ENCODE assay signal across 11 mouse cellular contexts in genomic region chr2:167687651-167688101, GRCm38 (mm10). TPM values are rescaled to one million over a fixed set of nuclear protein-coding genes. Genes with fewer than 3 reads are reported as not detected.
DNase-seq lines count a peak whose midpoint lies in the region; ATAC-seq and TF ChIP-seq lines count a peak whose summit lies in the region.
"Had no signal": no experiment of that assay in that cellular context is flagged by ENCODE, and none has a peak within 500 bp of the region (broad histone marks: within the 10 kb centered on the region; RNA-seq: fewer than 3 reads in every experiment).

No protein-coding gene starts in this region.

- peak; percentile 58 for DNase-seq in kidney, postnatal 10 days
- no peak for DNase-seq in kidney, adult 18-20 months
- peak; percentile 96 for DNase-seq in adrenal gland, adult 2 months
- DNase-seq in liver, embryonic 11.5 days (ENCODE audit: low spot score) = no peak
- no peak for DNase-seq in spleen, postnatal 36 days (ENCODE audit: low spot score in 2 of 2)
- DNase-seq in hindbrain, postnatal 0 days (ENCODE audit: low spot score) = no peak
- no peak for DNase-seq in layer of hippocampus, postnatal 14 days (ENCODE audit: low spot score in 2 of 2)
- DNase-seq: kidney, adult 8-10 months had no signal

- H3K9me3 ChIP-seq in E14TG2a.4 (ENCODE audit: low read length) = no peaks in the 10 kb centered on the region
- H3K9me3 ChIP-seq in liver, embryonic 11.5 days (ENCODE audit: control insufficient read depth, low read length) = no peaks in the 10 kb centered on the region
- no peaks in the 10 kb centered on the region for H3K9me3 ChIP-seq in hindbrain, postnatal 0 days (ENCODE audit: low read length)

- peaks cover 30% of the 10 kb centered on the region for H3K4me1 ChIP-seq in E14TG2a.4 (replicated peaks; ENCODE audit: low read depth, low read length)
- H3K4me1 ChIP-seq in liver, embryonic 11.5 days (replicated peaks; ENCODE audit: control insufficient read depth, insufficient read depth, low read length) = peaks cover 35% of the 10 kb centered on the region
- H3K4me1 ChIP-seq in hindbrain, postnatal 0 days (ENCODE audit: insufficient read depth, low read length) = no peaks in the 10 kb centered on the region

- peak; percentile 13; the same call in 1 of the 2 replicates for ATAC-seq in liver, embryonic 11.5 days (replicated peaks; ENCODE audit: low FRiP score)
- no peak for ATAC-seq in hindbrain, postnatal 0 days
- ATAC-seq: Patski had no signal

- peaks cover 52% of the 10 kb centered on the region for H3K27me3 ChIP-seq in E14TG2a.4 (ENCODE audit: insufficient read depth, low read length)
- H3K27me3 ChIP-seq in liver, embryonic 11.5 days (replicated peaks; ENCODE audit: control insufficient read depth, insufficient read depth, low read length) = peaks cover 6% of the 10 kb centered on the region
- H3K27me3 ChIP-seq in hindbrain, postnatal 0 days (ENCODE audit: insufficient read depth, low read length) = peaks cover 8% of the 10 kb centered on the region; the same call in 1 of the 2 replicates
- H3K27me3 ChIP-seq: Patski had no signal

- 31% methylated on average over 11 of the region's 11 CpGs for WGBS in liver, embryonic 11.5 days
- 57% methylated on average over 11 of the region's 11 CpGs for WGBS in hindbrain, postnatal 0 days

- no peak overlapping the region for H3K9ac ChIP-seq in liver, embryonic 11.5 days (ENCODE audit: low read depth, low read length)
- no peak overlapping the region for H3K9ac ChIP-seq in hindbrain, postnatal 0 days (replicated peaks; ENCODE audit: low read length)

- TF ChIP-seq CTCF in E14TG2a.4 (conservative IDR thresholded peaks at IDR 0.05; ENCODE audit: low read length) = no peak
- no peak for TF ChIP-seq CTCF in hindbrain, postnatal 0 days (IDR thresholded peaks at IDR 0.05; ENCODE audit: low read depth)

- H3K4me3 ChIP-seq in E14TG2a.4 (replicated peaks; ENCODE audit: low read length) = peak overlapping the region; percentile 82
- H3K4me3 ChIP-seq in liver, embryonic 11.5 days (ENCODE audit: low read depth, low read length) = peak overlapping the region; percentile 82; the same call in 1 of the 2 replicates
- H3K4me3 ChIP-seq in hindbrain, postnatal 0 days (ENCODE audit: low read length) = no peak overlapping the region

- H3K36me3 ChIP-seq in E14TG2a.4 (ENCODE audit: insufficient read depth, low read length) = no peaks in the 10 kb centered on the region
- H3K36me3 ChIP-seq in liver, embryonic 11.5 days (ENCODE audit: control insufficient read depth, insufficient read depth, low read length) = no peaks in the 10 kb centered on the region
- H3K36me3 ChIP-seq in hindbrain, postnatal 0 days (ENCODE audit: insufficient read depth, low read length) = no peaks in the 10 kb centered on the region

- peak overlapping the region; percentile 65 for H3K27ac ChIP-seq in liver, embryonic 11.5 days (ENCODE audit: low read depth, low read length)
- no peak overlapping the region for H3K27ac ChIP-seq in hindbrain, postnatal 0 days
- H3K27ac ChIP-seq: macrophage had no signal

- H3K4me2 ChIP-seq in liver, embryonic 11.5 days = peak overlapping the region; percentile 96
- H3K4me2 ChIP-seq in hindbrain, postnatal 0 days (ENCODE audit: low read depth, low read length) = no peak overlapping the region

RNA-seq across cellular contexts. Expression of gene Cebpb, which starts 1.0 kb away (rescaled TPM):
- total RNA-seq in adrenal gland, adult 2 months (2021) = 100 to 1,000 TPM; 366 to 466 TPM
- polyA plus RNA-seq in adrenal gland, adult 2 months (2012; rRNA removed) = 3,420 and 4,353 TPM in 2 replicates
- 13.9 and 14.4 TPM in 2 replicates for polyA plus RNA-seq in liver, embryonic 11.5 days (2014; fragmentation: Nextera tagmentation; extraction: Ambion mirVana)
- 8.1 and 8.7 TPM in 2 replicates for total RNA-seq in hindbrain, postnatal 0 days (2014; rRNA removed)
- polyA plus RNA-seq in hindbrain, postnatal 0 days (2015; fragmentation: Nextera tagmentation; extraction: Ambion mirVana) = 5.2 and 5.7 TPM in 2 replicates
- 10 to 100 TPM; 18.6 to 21.7 TPM for total RNA-seq in layer of hippocampus, postnatal 14 days (2021)

RNA-seq across cellular contexts. Expression of gene Tmem189, which starts 1.9 kb away (rescaled TPM):
- 10 to 100 TPM; 29.9 to 30.1 TPM for total RNA-seq in adrenal gland, adult 2 months (2021)
- 72.0 and 77.3 TPM in 2 replicates for polyA plus RNA-seq in adrenal gland, adult 2 months (2012; rRNA removed)
- 30.5 and 32.6 TPM in 2 replicates for polyA plus RNA-seq in liver, embryonic 11.5 days (2014; fragmentation: Nextera tagmentation; extraction: Ambion mirVana)
- total RNA-seq in hindbrain, postnatal 0 days (2014; rRNA removed) = 70.0 and 79.9 TPM in 2 replicates
- 41.4 and 42.0 TPM in 2 replicates for polyA plus RNA-seq in hindbrain, postnatal 0 days (2015; fragmentation: Nextera tagmentation; extraction: Ambion mirVana)
- 10 to 100 TPM; 69.5 to 71.9 TPM for total RNA-seq in layer of hippocampus, postnatal 14 days (2021)

RNA-seq across cellular contexts. Expression of gene Gm20431, which starts 26.4 kb away (rescaled TPM):
- total RNA-seq in adrenal gland, adult 2 months (2021) = 10 to 100 TPM; 20.0 to 21.0 TPM
- polyA plus RNA-seq in adrenal gland, adult 2 months (2012; rRNA removed) = 31.2 and 38.6 TPM in 2 replicates
- polyA plus RNA-seq in liver, embryonic 11.5 days (2014; fragmentation: Nextera tagmentation; extraction: Ambion mirVana) = 3.8 and 4.9 TPM in 2 replicates
- 7.5 and 10.7 TPM in 2 replicates for total RNA-seq in hindbrain, postnatal 0 days (2014; rRNA removed)
- 7.2 and 9.8 TPM in 2 replicates for polyA plus RNA-seq in hindbrain, postnatal 0 days (2015; fragmentation: Nextera tagmentation; extraction: Ambion mirVana)
- 10 to 100 TPM; 38.9 to 50.9 TPM for total RNA-seq in layer of hippocampus, postnatal 14 days (2021)
- polyA plus RNA-seq: macrophage had no signal

RNA-seq across cellular contexts. Expression of gene Ube2v1, which starts 55.8 kb away (rescaled TPM):
- 100 to 1,000 TPM; 191 to 208 TPM for total RNA-seq in adrenal gland, adult 2 months (2021)
- polyA plus RNA-seq in adrenal gland, adult 2 months (2012; rRNA removed) = 94.4 and 133 TPM in 2 replicates
- 304 and 308 TPM in 2 replicates for polyA plus RNA-seq in liver, embryonic 11.5 days (2014; fragmentation: Nextera tagmentation; extraction: Ambion mirVana)
- 209 and 247 TPM in 2 replicates for total RNA-seq in hindbrain, postnatal 0 days (2014; rRNA removed)
- polyA plus RNA-seq in hindbrain, postnatal 0 days (2015; fragmentation: Nextera tagmentation; extraction: Ambion mirVana) = 380 and 384 TPM in 2 replicates
- total RNA-seq in layer of hippocampus, postnatal 14 days (2021) = 100 to 1,000 TPM; 242 to 247 TPM

Comparison
In these comparisons a context has a peak if more than half of its experiments do, and no peak if none do; other contexts are left out.
1. DNase-seq: peak in kidney, postnatal 10 days (single experiment) and adrenal gland, adult 2 months (single experiment); none in kidney, adult 18-20 months (single experiment), liver, embryonic 11.5 days (single experiment), spleen, postnatal 36 days (0 of 2), hindbrain, postnatal 0 days (single experiment) and layer of hippocampus, postnatal 14 days (0 of 2).
2. RNA of gene Cebpb, which starts 1.0 kb away (total RNA-seq): 366 to 466 TPM in adrenal gland, adult 2 months; 18.6 to 21.7 TPM in layer of hippocampus, postnatal 14 days and 8.1 to 8.7 TPM in hindbrain, postnatal 0 days; every median in the first group is over 10 times any median in the second.